Mouse (Mus musculus) embryonic facial prominence, embryonic 15.5 days (tissue): ENCODE measurements at regions not wholly inside any gene's neighbourhood (a gene's known extent, or its start where the extent isn't known, plus 50 kb on each side); places are given as distances from the start of the nearest gene placed in this dataset.

ENCODE experiments used
- ATAC-seq: fragments of 200-750 bp; cut with Nextera tagmentation; 2 replicates; pipeline ENCODE4 v1.8.0; 2017; ENCODE audit warnings: low read depth, moderate TSS enrichment; ENCODE audit not compliant: insufficient number of reproducible peaks, low FRiP score, low TSS enrichment
- H3K27ac ChIP-seq: fragments of 300-500 bp; sonication (generic); replicated peaks from 2 replicates; pipeline ENCODE4 v1.5.1; 2015; ENCODE audit warnings: mild to moderate bottlenecking, inconsistent platforms
- H3K27me3 ChIP-seq: fragments of 300-500 bp; sonication (generic); 2 replicates; pipeline ENCODE4 v1.6.1; 2015; ENCODE audit warnings: inconsistent platforms
- H3K36me3 ChIP-seq: fragments of 300-500 bp; sonication (generic); 2 replicates; pipeline ENCODE4 v1.6.1; 2015; ENCODE audit warnings: mild to moderate bottlenecking, inconsistent platforms
- H3K4me1 ChIP-seq: fragments of 300-500 bp; sonication (generic); 2 replicates; pipeline ENCODE4 v1.6.1; 2015; ENCODE audit warnings: inconsistent platforms
- H3K4me2 ChIP-seq: fragments of 300-500 bp; sonication (generic); replicated peaks from 2 replicates; pipeline ENCODE4 v1.6.1; 2015; ENCODE audit warnings: mild to moderate bottlenecking, inconsistent platforms
- H3K4me3 ChIP-seq: fragments of 300-500 bp; sonication (generic); replicated peaks from 2 replicates; pipeline ENCODE4 v1.5.1; 2015; ENCODE audit warnings: mild to moderate bottlenecking, inconsistent platforms
- H3K9ac ChIP-seq: fragments of 300-500 bp; sonication (generic); 2 replicates; pipeline ENCODE4 v1.6.1; 2015; ENCODE audit warnings: inconsistent platforms
- H3K9me3 ChIP-seq: fragments of 300-500 bp; sonication (generic); replicated peaks from 2 replicates; pipeline ENCODE4 v1.6.1; 2016; ENCODE audit warnings: inconsistent platforms
- WGBS: fragments of 180-500 bp; shearing (Covaris S2); methylation state at CpG from one replicate; pipeline ENCODE4 v1.1.7; 2015; 5-methylcytosine and 5-hydroxymethylcytosine counted together

GRCm38 (mm10) chrX:13372752-13373151 lies 92.0 kb downstream of the Ddx3x start:
- no peaks in the 10 kb centered on the region for H3K36me3 ChIP-seq
- no peak overlapping the region for H3K4me2 ChIP-seq
- H3K4me1 ChIP-seq = no peaks in the 10 kb centered on the region
- no peaks in the 10 kb centered on the region for H3K9me3 ChIP-seq
- no peak overlapping the region for H3K4me3 ChIP-seq
- 69% methylated on average over 4 of the region's 4 CpGs for WGBS
- 0 out of 2 replicates have a peak, but pooled peaks cover 2% of the 10 kb centered on the region for H3K27me3 ChIP-seq
- H3K9ac ChIP-seq = no peak overlapping the region
- no peak for ATAC-seq
- no peak overlapping the region for H3K27ac ChIP-seq

- Histone ChIP-seq H3K4me2 (no peak overlapping the region), H3K27me3 (no peaks in the 10 kb centered on the region), H3K27ac (no peak overlapping the region), H3K4me3 (no peak overlapping the region), H3K4me1 (no peaks in the 10 kb centered on the region), H3K9me3 (no peaks in the 10 kb centered on the region), H3K36me3 (no peaks in the 10 kb centered on the region), H3K9ac (no peak overlapping the region)
- no peak for ATAC-seq
- WGBS = 57% methylated on average over 9 of the region's 9 CpGs
These were observed 79.6 kb upstream of the Nyx start for GRCm38 (mm10) chrX:13386354-13386753.

GRCm38 (mm10) chrX:13398466-13398865 lies 67.4 kb upstream of the Nyx start:
- no peak overlapping the region for H3K9ac ChIP-seq
- ATAC-seq = no peak

GRCm38 (mm10) chrX:13412726-13413125 lies 53.2 kb upstream of the Nyx start:
- Histone ChIP-seq H3K4me2 (no peak overlapping the region), H3K9me3 (no peaks in the 10 kb centered on the region), H3K27ac (no peak overlapping the region), H3K27me3 (peaks cover 3% of the 10 kb centered on the region; the same call in 1 of the 2 replicates), H3K9ac (no peak overlapping the region), H3K36me3 (no peaks in the 10 kb centered on the region), H3K4me1 (no peaks in the 10 kb centered on the region), H3K4me3 (no peak overlapping the region)
- ATAC-seq = no peak
- 53% methylated on average over 2 of the region's 2 CpGs for WGBS

More at GRCm38 (mm10) chrX:13398466-13398865, 67.4 kb upstream of the Nyx start:
- Histone ChIP-seq H3K4me3 (no peak overlapping the region), H3K36me3 (no peaks in the 10 kb centered on the region), H3K27ac (no peak overlapping the region), H3K4me1 (no peaks in the 10 kb centered on the region), H3K27me3 (no peaks in the 10 kb centered on the region), H3K4me2 (no peak overlapping the region), H3K9me3 (no peaks in the 10 kb centered on the region)

GRCm38 (mm10) chrX:13413135-13413534 lies 52.8 kb upstream of the Nyx start:
- Histone ChIP-seq H3K27me3 (peaks cover 3% of the 10 kb centered on the region; the same call in 1 of the 2 replicates), H3K9ac (no peak overlapping the region), H3K4me1 (no peaks in the 10 kb centered on the region), H3K4me2 (no peak overlapping the region), H3K9me3 (no peaks in the 10 kb centered on the region), H3K36me3 (no peaks in the 10 kb centered on the region), H3K4me3 (no peak overlapping the region), H3K27ac (no peak overlapping the region)
- no peak for ATAC-seq
- 63% methylated on average over 3 of the region's 3 CpGs for WGBS
